Mouse (Mus musculus): ENCODE results near the gene Hfe2. TPM values are rescaled to one million over a fixed set of nuclear protein-coding genes. Genes with fewer than 3 reads are reported as not detected.
"Not testable (repeated sequence)": the region's sequence is repeated elsewhere in the genome, so short reads cannot be mapped to it uniquely, and the experiment has no call there.

Hfe2 gene
- polyA plus RNA-seq (2012; rRNA removed) = 0.09 and 0.11 TPM in 2 replicates

GRCm38 (mm10) chr3:96524914-96525313 is at the start of gene Hfe2:
Gene Hfe2 (plus strand): TSS chr3:96525172.
- DNase-seq (ENCODE audit: low spot score) = no peak

- DNase-seq (ENCODE audit: low spot score) = no peak
Observed at GRCm38 (mm10) chr3:96477084-96477483, 47.9 kb upstream of the Hfe2 start.

DNA sequence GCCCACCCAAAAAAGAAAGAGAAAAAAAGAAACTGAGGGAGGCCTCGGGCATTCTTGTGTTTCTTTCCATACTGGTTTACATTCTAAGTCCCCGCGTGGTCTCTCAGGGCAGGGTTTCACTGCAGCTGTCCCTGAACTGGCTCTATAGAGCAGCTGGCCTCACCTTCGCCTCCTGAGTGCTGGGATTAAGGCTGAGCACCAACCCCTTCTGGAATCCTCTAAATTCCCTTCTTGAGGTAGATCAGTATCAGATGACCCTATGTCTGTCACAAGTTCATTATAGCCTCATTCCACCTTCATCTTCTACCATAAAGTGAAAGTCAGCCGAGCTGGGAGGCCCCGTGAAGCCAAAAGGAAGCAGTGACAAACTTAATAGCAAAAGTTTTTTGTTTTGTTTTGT is 47.4 kb upstream of the Hfe2 start:
- no peak for DNase-seq (ENCODE audit: low spot score)

GRCm38 (mm10) chr3:96479249-96479648 is 45.7 kb upstream of the Hfe2 start:
- no peak for DNase-seq (ENCODE audit: low spot score)

- no peak for DNase-seq (ENCODE audit: low spot score)
Observed at GRCm38 (mm10) chr3:96480684-96481270, 44.2 kb upstream of the Hfe2 start.

GRCm38 (mm10) chr3:96481856-96482255 is 43.1 kb upstream of the Hfe2 start:
- no peak for DNase-seq (ENCODE audit: low spot score)

DNA sequence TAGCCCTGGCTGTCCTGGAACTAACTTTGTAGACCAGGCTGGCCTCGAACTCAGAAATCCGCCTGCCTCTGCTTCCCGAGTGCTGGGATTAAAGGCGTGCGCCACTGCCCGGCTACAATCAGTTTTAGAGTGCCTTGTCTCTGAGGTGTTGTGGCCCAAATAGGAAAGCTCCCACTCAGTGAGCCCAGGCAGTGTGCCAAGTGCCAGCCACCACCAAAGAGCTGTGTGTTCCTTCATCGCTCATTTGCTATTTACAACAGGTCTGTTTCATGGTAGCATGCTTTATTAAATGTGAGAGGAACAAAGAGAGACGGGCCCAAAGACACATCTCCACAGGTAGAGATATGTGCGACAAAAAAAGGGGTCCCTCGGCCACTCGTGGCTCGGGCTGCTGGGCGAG is 42.5 kb upstream of the Hfe2 start:
- DNase-seq (ENCODE audit: low spot score) = no peak

DNA sequence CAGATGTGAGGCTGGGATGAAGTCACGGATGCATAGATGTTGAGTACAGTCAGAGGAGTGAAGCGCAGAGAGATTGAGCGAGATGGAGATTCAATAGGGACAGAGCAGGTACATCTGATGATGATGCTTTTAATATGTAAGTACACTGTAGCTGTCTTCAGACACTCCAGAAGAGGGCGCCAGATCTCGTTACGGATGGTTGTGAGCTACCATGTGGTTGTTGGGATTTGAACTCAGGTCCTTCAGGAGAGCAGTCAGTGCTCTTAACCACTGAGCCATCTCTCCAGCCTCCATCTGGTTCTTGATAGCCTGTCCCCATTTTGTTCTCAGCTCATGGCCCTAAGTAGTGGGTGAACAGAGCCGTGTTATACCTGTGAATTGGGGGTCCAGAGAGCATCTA is 41.9 kb upstream of the Hfe2 start:
- DNase-seq (ENCODE audit: low spot score) = not testable (repeated sequence)

DNA sequence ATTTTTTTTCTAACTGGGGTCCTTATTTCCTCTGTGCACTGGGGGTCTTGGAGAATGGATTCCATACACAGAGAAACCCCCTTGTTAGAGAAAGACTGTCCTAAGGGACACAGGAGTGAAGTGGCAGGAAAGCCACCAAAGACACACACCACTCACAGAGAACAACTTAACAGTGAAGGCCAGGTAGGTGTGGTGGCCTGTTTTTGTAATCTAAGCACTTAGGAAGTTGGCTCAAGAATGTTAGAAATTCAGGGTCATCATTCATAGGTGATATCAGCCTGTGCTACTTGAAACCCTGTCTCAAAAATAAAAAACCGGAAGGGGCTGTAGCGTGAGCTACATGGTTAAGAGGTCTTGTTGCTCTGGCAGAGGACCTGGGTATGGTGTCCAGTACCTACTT is 41.0 kb upstream of the Hfe2 start:
- no peak for DNase-seq (ENCODE audit: low spot score)

GRCm38 (mm10) chr3:96484921-96485320 is 40.1 kb upstream of the Hfe2 start:
- DNase-seq (ENCODE audit: low spot score) = no peak

DNA sequence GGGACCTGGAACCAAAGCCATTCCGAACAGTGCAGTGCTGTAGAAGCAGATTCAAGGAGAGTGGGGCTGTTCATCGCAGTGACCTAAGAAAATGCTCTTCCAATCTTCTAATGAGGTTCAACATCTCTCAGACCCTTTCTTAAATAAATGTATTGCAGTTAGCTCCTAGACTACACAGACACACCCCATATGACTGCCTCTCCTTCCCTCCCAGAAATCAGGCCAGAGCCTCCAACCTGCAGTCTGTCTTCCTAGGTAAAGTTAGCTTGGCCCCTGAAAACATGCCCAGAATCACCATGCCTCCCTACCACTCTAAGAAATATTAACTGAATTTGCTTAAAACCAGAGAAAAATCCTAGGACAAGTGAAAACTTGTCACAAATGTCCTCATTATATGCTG is 39.6 kb upstream of the Hfe2 start:
- DNase-seq (ENCODE audit: low spot score) = no peak

- not testable (repeated sequence) for DNase-seq (ENCODE audit: low spot score)
Observed at GRCm38 (mm10) chr3:96486064-96486827, 38.7 kb upstream of the Hfe2 start.

DNA sequence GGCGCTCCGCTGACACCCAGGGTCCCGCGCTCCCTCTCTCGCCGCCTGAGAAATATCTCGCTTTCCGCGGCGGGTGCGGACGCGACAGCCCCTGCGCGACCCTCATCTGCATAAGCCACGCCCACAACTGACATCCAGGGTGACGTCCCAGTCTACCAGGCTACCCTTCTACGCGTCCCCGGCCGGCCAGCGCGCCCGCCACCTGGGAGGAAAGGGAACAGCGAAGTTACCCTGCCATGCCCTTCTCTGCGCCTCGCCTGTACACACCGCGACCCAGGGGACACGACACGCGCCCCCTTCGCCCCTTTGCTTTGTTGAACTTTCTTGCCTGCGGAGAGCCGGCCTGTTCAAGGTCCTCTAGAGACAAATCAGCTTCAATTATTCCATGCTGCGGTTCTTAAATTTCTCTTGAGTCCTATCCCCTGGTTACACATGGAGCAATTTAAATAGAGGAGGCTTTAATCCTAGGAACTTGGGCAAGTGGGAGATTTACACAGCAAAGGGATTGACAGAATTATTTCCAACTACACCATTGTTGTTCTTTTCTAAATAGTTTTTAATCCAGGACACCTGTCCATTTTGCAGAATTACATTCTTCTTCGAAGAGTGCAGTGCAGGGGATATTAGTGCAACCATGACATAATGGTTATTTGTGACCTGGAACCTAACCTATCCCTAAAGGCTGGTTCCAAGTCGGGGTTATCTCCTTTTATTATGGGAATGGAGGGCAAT is 38.0 kb upstream of the Hfe2 start:
- not testable (repeated sequence) for DNase-seq (ENCODE audit: low spot score)

DNA sequence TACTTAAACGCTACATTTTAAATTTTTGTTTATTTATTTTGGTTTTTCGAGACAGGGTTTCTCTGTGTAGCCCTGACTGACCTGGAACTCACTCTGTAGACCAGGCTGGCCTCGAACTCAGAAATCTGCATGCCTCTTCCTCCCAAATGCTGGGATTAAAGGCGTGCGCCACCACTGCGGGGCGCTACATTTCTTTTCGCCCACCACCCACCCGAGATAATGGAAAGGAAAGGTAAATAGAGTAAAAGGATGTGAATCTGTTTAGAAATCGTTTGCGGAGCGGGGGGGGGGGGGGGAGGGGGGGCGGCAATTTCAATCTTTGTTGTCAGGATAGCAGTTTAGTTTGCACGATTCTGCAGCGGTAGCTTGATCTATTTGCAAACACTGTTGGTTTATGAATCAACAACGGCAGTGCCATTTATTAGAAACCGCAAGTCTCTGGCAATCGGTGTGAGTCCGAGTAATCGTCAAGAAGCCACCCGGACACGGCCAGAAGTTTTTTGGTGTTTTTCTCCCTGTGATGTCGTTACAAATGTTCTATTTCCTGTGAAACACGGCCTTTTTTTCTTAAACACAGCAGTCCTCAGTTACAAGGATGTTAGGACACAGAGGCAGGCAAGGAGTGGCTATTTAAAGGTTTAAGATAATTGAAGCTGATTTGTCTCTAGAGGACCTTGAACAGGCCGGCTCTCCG is 37.2 kb upstream of the Hfe2 start:
- no peak for DNase-seq (ENCODE audit: low spot score)

GRCm38 (mm10) chr3:96488290-96488906 is 36.6 kb upstream of the Hfe2 start:
- DNase-seq (ENCODE audit: low spot score) = not testable (repeated sequence)

GRCm38 (mm10) chr3:96488907-96489629 is 35.9 kb upstream of the Hfe2 start:
- not testable (repeated sequence) for DNase-seq (ENCODE audit: low spot score)

DNA sequence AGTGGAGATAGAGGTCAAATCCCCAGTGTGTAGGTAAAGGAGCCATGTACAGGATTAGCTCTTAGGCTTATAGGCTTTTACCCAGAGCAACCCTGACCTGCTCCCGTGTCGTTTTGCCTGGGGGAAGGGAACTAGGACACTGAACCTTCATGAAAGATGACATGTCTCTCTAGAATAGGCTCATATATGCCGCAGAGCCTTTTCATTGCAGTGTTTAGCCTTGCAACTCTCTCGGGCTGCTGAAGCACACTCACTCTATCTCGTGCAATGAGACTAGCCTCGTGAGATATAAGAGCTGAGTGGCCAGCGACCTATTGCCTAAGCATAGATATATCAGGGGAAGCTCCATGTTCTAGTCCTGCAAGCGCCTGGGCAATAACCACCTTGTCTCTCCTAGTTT is 35.3 kb upstream of the Hfe2 start:
- DNase-seq (ENCODE audit: low spot score) = not testable (repeated sequence)

GRCm38 (mm10) chr3:96494456-96494855 is 30.5 kb upstream of the Hfe2 start:
- DNase-seq (ENCODE audit: low spot score) = not testable (repeated sequence)

DNA sequence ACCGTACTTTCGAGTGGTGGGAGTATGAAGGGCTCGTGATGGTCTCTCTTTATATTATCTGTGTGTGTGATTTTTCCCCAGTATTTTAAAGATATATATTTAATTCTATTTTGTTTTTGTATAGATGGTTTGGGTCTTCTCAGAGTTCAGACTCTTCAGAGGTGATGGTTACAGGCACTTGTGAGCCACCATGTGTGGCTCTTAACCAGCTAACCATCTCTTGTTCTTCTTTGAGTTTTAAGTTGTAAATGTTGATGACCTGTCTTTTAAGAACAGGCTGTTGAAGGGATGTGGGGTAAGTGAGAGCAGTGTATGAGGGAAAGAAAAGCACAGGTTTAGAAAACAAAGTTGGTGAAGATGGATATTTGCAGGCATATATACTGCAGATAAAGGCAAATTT is 30.1 kb upstream of the Hfe2 start:
- no peak for DNase-seq (ENCODE audit: low spot score)

DNA sequence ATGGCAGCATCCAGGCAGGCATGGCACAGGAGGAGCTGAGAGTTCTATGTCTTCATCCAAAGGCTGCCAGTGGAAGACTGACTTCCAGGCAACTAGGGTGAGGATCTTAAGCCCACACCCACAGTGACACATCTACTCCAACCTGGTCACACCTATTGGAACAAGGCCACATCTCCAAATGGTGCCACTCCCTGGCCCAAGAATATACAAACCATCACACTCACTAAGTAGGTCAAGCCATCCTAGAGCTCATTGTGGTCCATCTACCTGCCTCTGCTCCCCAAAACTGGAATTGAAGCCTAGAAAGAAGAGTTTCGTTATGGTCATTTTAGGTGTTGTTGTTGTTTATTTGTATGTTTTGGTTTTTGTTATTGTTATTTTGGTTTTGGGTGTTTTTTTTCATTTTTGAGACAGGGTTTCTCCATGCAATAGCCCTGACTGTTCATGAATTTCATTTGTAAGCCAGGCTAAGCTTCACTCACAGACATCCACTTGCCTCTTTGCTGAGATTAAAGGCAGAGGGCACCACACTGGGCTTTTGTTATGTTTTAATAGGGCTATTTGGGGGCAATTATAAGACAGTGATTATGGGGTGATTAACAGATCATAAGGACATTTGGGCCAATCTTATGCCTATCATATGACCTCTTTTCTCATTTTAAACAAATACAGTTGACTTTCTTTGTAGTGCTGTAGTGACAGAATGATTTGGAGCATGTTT is 29.3 kb upstream of the Hfe2 start:
- DNase-seq (ENCODE audit: low spot score) = no peak

Measured in urinary bladder, adult 2 months (tissue).